ENCODE assay signal across 8 mouse cellular contexts in genomic region chr9:75541497-75541896, GRCm38 (mm10). TPM values are rescaled to one million over a fixed set of nuclear protein-coding genes. Genes with fewer than 3 reads are reported as not detected.
DNase-seq lines count a peak whose midpoint lies in the region; ATAC-seq and TF ChIP-seq lines count a peak whose summit lies in the region.

No protein-coding gene starts in this region.

- TF ChIP-seq POLR2A in bone marrow macrophage, adult 2 months (IDR thresholded peaks at IDR 0.05; ENCODE audit: borderline replicate concordance, low read depth, low read length): no peak

- no peak for TF ChIP-seq CTCF in bone marrow macrophage, adult 2 months (IDR thresholded peaks at IDR 0.05; ENCODE audit: low read depth, low read length)

- H3K4me3 ChIP-seq in bone marrow macrophage, adult 2 months (ENCODE audit: insufficient read depth, low read length): peak overlapping the region; percentile 24; the same call in 1 of the 2 replicates
- no peak overlapping the region for H3K4me3 ChIP-seq in kidney, embryonic 15.5 days (replicated peaks)
- no peak overlapping the region for H3K4me3 ChIP-seq in hindbrain, embryonic 16.5 days (ENCODE audit: low read length)

- no peaks in the 10 kb centered on the region for H3K27me3 ChIP-seq in kidney, embryonic 15.5 days
- H3K27me3 ChIP-seq in hindbrain, embryonic 16.5 days (replicated peaks; ENCODE audit: control insufficient read depth, insufficient read depth, low read length): no peaks in the 10 kb centered on the region

- no peaks in the 10 kb centered on the region for H3K36me3 ChIP-seq in kidney, embryonic 15.5 days
- H3K36me3 ChIP-seq in hindbrain, embryonic 16.5 days (ENCODE audit: control insufficient read depth, insufficient read depth, low read length): no peaks in the 10 kb centered on the region

- H3K9me3 ChIP-seq in kidney, embryonic 15.5 days (replicated peaks): no peaks in the 10 kb centered on the region
- H3K9me3 ChIP-seq in hindbrain, embryonic 16.5 days (ENCODE audit: control insufficient read depth, low read length): no peaks in the 10 kb centered on the region

- H3K9ac ChIP-seq in kidney, embryonic 15.5 days: no peak overlapping the region
- no peak overlapping the region for H3K9ac ChIP-seq in hindbrain, embryonic 16.5 days (ENCODE audit: low read depth, low read length)

- 8% methylated on average over 5 of the region's 5 CpGs for WGBS in kidney, embryonic 15.5 days
- 42% methylated on average over 5 of the region's 5 CpGs for WGBS in hindbrain, embryonic 16.5 days

- H3K4me1 ChIP-seq in bone marrow macrophage, adult 2 months (ENCODE audit: control insufficient read depth, insufficient read depth, low read length): peaks cover 29% of the 10 kb centered on the region
- peaks cover 29% of the 10 kb centered on the region for H3K4me1 ChIP-seq in kidney, embryonic 15.5 days
- 0 out of 2 replicates have a peak, but pooled peaks cover 3% of the 10 kb centered on the region for H3K4me1 ChIP-seq in hindbrain, embryonic 16.5 days (ENCODE audit: control insufficient read depth, insufficient read depth, low read depth, low read length)

- no peak overlapping the region for H3K4me2 ChIP-seq in kidney, embryonic 15.5 days
- no peak overlapping the region for H3K4me2 ChIP-seq in hindbrain, embryonic 16.5 days (ENCODE audit: low read length)

- peak; percentile 91 for ATAC-seq in CD4-positive, CD25-positive, alpha-beta regulatory T cell, adult 4 months
- ATAC-seq in kidney, embryonic 15.5 days (replicated peaks; ENCODE audit: low FRiP score): peak; percentile 56; the same call in 1 of the 2 replicates
- ATAC-seq in hindbrain, embryonic 16.5 days: no peak

- H3K27ac ChIP-seq in bone marrow macrophage, adult 2 months (ENCODE audit: insufficient read depth, low read depth, low read length): peak overlapping the region; percentile 64
- H3K27ac ChIP-seq in kidney, embryonic 15.5 days: peak overlapping the region; percentile 45
- H3K27ac ChIP-seq in hindbrain, embryonic 16.5 days (ENCODE audit: low read depth, low read length): no peak overlapping the region

- DNase-seq in naive thymus-derived CD4-positive, alpha-beta T cell, adult 2 months (ENCODE audit: low read depth): peak; percentile 66
- no peak for DNase-seq in testis, postnatal 14 days (ENCODE audit: low spot score)
- DNase-seq in adrenal gland, postnatal 4 days (ENCODE audit: low spot score in 2 of 2): no peak
- no peak for DNase-seq in cerebellum, postnatal 14 days

RNA-seq across cellular contexts. Expression of gene Tmod3, which starts 18.0 kb away (rescaled TPM):
- polyA plus RNA-seq in CD4-positive, CD25-positive, alpha-beta regulatory T cell, adult 4 months (2017; shearing (Covaris generic)): 100 to 1,000 TPM; 147 to 187 TPM
- 93.1 and 110 TPM in 2 replicates for polyA plus RNA-seq in bone marrow macrophage, adult 2 months (2012; ENCODE audit: insufficient read depth, insufficient read length, missing spikeins)
- polyA plus RNA-seq in kidney, embryonic 15.5 days (2015; fragmentation: Nextera tagmentation; extraction: Ambion mirVana): 143 and 144 TPM in 2 replicates
- total RNA-seq in adrenal gland, postnatal 4 days (2021): 10 to 100 TPM; 75.2 to 89.6 TPM
- 75.6 and 79.5 TPM in 2 replicates for polyA plus RNA-seq in hindbrain, embryonic 16.5 days (2015; fragmentation: Nextera tagmentation; extraction: Ambion mirVana)
